Mouse (Mus musculus): ENCODE measurements around the gene Golga1. TPM values are rescaled to one million over a fixed set of nuclear protein-coding genes. Genes with fewer than 3 reads are reported as not detected.

Golga1 gene
- polyA plus RNA-seq, 2 experiments from 2014 or later, result 23.8 to 26.3 TPM

- ATAC-seq, result no peak
Measured at GRCm38 (mm10) chr2:38974171-38974570, 91.2 kb downstream of the Golga1 start.

- no peak for ATAC-seq
Measured at GRCm38 (mm10) chr2:38973701-38974100, 91.6 kb downstream of the Golga1 start.

- ATAC-seq, result no peak
Measured at GRCm38 (mm10) chr2:38973223-38973622, 92.1 kb downstream of the Golga1 start.

- no peak for ATAC-seq
Measured at GRCm38 (mm10) chr2:38970057-38970456, 95.3 kb downstream of the Golga1 start.

GRCm38 (mm10) chr2:38969650-38970049, 95.7 kb downstream of the Golga1 start:
- no peak for ATAC-seq

Other genes starting within 250 kb of the Golga1 start
- under 1 TPM; 0.37 to 0.40 TPM for gene Nr6a1, start 137.9 kb downstream of the Golga1 start, polyA plus RNA-seq (2017; shearing (Covaris generic))
- gene Olfml2a, start 133.6 kb downstream of the Golga1 start, polyA plus RNA-seq (2017; shearing (Covaris generic)), result under 1 TPM in 1 of 2 experiments, not detected in 1; 0.16 TPM
- 1 to 10 TPM; 1.1 TPM for gene Wdr38, start 68.1 kb downstream of the Golga1 start, polyA plus RNA-seq (2017; shearing (Covaris generic))
- 100 to 1,000 TPM; 120 to 136 TPM for gene Arpc5l, start 60.2 kb downstream of the Golga1 start, polyA plus RNA-seq (2017; shearing (Covaris generic))
- 1,000 to 10,000 TPM; 1,939 to 1,985 TPM for gene Rpl35, start 59.9 kb downstream of the Golga1 start, polyA plus RNA-seq (2017; shearing (Covaris generic))
- gene Scai, start 125.2 kb upstream of the Golga1 start, polyA plus RNA-seq (2017; shearing (Covaris generic)), result 10 to 100 TPM in 1 of 2 experiments, 1 to 10 TPM in 1; 10.0 to 15.0 TPM
- gene Ppp6c, start 160.9 kb upstream of the Golga1 start, polyA plus RNA-seq (2017; shearing (Covaris generic)), result 100 to 1,000 TPM; 130 to 146 TPM